Mouse (Mus musculus) CH12F3 (cell line): ENCODE data around the gene Csf2rb2.
"Not testable (repeated sequence)": the region's sequence is repeated elsewhere in the genome, so short reads cannot be mapped to it uniquely, and the experiment has no call there.

ENCODE experiments used
- in situ Hi-C: fragments of 300-500 bp; cut with MboI; formaldehyde crosslinking; loops from 2 replicates; pipeline ENCODE4 v1.14.3; 2020; ENCODE audit warnings: low sequenced_read_pairs

The Csf2rb2 gene

GRCm38 (mm10) chr15:78305341-78305933, at the start of gene Csf2rb2:
TSS of gene Csf2rb2 (minus strand) at chr15:78305721.
- in situ Hi-C loops: no loop called here

- in situ Hi-C loops: no loop called here
Observed at GRCm38 (mm10) chr15:78354958-78355357, 49.4 kb upstream of the Csf2rb2 start.

GRCm38 (mm10) chr15:78351586-78352165, 46.2 kb upstream of the Csf2rb2 start:
- in situ Hi-C loops: no loop called here

- in situ Hi-C loops: no loop called here
Observed at GRCm38 (mm10) chr15:78344567-78344966, 39.0 kb upstream of the Csf2rb2 start.

- in situ Hi-C loops: no loop called here
Observed at GRCm38 (mm10) chr15:78343683-78344082, 38.2 kb upstream of the Csf2rb2 start.

GRCm38 (mm10) chr15:78340919-78341318, 35.4 kb upstream of the Csf2rb2 start:
- in situ Hi-C loops: not testable (repeated sequence)

GRCm38 (mm10) chr15:78339627-78340423, 34.3 kb upstream of the Csf2rb2 start:
- in situ Hi-C loops: loop anchor here (10.0 kb wide), 1 partner anchor 155 kb away; no protein-coding TSS in a partner anchor

GRCm38 (mm10) chr15:78334380-78334779, 28.9 kb upstream of the Csf2rb2 start:
- in situ Hi-C loops: loop anchor here (5.0 to 10.0 kb wide), 2 partner anchors 87 to 150 kb away; no protein-coding TSS in a partner anchor

GRCm38 (mm10) chr15:78332981-78333380, 27.5 kb upstream of the Csf2rb2 start:
- in situ Hi-C loops: loop anchor here (5.0 to 10.0 kb wide), 2 partner anchors 86 to 148 kb away; no protein-coding TSS in a partner anchor

GRCm38 (mm10) chr15:78331523-78332340, 26.2 kb upstream of the Csf2rb2 start:
- in situ Hi-C loops: loop anchor here (5.0 to 10.0 kb wide), 2 partner anchors 84 to 147 kb away; no protein-coding TSS in a partner anchor

GRCm38 (mm10) chr15:78330706-78331105, 25.2 kb upstream of the Csf2rb2 start:
- in situ Hi-C loops: loop anchor here (5.0 to 10.0 kb wide), 2 partner anchors 83 to 146 kb away; no protein-coding TSS in a partner anchor

- in situ Hi-C loops: loop anchor here (5.0 to 10.0 kb wide), 2 partner anchors 83 to 145 kb away; no protein-coding TSS in a partner anchor
Observed at GRCm38 (mm10) chr15:78329972-78330371, 24.5 kb upstream of the Csf2rb2 start.

GRCm38 (mm10) chr15:78328520-78329097, 23.1 kb upstream of the Csf2rb2 start:
- in situ Hi-C loops: no loop called here

- in situ Hi-C loops: not testable (repeated sequence)
Observed at GRCm38 (mm10) chr15:78327753-78328341, 22.3 kb upstream of the Csf2rb2 start.

GRCm38 (mm10) chr15:78326747-78327146, 21.2 kb upstream of the Csf2rb2 start:
- in situ Hi-C loops: no loop called here

GRCm38 (mm10) chr15:78325671-78326339, 20.3 kb upstream of the Csf2rb2 start, which contains the start of gene Csf2rb:
TSS of gene Csf2rb (plus strand) at chr15:78325752.
- in situ Hi-C loops: no loop called here

- in situ Hi-C loops: no loop called here
Observed at GRCm38 (mm10) chr15:78324294-78324693, 18.8 kb upstream of the Csf2rb2 start.

GRCm38 (mm10) chr15:78323366-78323765, 17.8 kb upstream of the Csf2rb2 start:
- in situ Hi-C loops: no loop called here

- in situ Hi-C loops: no loop called here
Observed at GRCm38 (mm10) chr15:78320825-78321496, 15.4 kb upstream of the Csf2rb2 start.
